Mouse (Mus musculus) adrenal gland, adult 18-20 months (tissue): ENCODE data around the gene Cacng5. TPM values are rescaled to one million over a fixed set of nuclear protein-coding genes. Genes with fewer than 3 reads are reported as not detected.

ENCODE experiments used
- DNase-seq, 2 experiments: peaks; one replicate each; pipeline ENCODE4 v3.0.0; 2021 to 2022; ENCODE audit warnings: low spot score in 2 of 2
- total RNA-seq, 2 experiments: library from RNA; stranded (reverse); gene quantifications; 1 replicate in 1 of 2; 2 replicates in 1 of 2; pipeline ENCODE4 v1.2.3; 2021

Gene Cacng5
- total RNA-seq, 2 experiments from 2014 or later = 0.10 TPM; not detected in 1

DNA sequence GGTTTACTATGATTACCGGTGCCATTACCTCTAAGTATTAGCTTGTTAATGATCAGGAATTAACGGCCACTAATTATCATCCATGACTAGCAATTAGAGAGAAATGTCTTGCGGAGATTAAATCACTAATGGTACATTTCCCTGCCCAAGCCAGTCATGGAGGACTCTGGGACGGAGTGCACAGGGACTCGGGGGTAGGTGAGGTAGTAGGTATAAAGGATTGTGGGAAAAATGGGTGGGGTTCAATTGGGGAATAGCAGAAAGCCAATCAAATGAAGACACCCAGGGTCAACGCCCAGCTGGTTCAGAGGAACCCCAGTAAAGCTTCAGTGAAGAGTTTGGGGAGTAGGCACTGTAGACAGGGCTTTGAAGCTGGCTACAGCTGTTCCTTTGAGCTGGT is 27.5 kb downstream of the Cacng5 start:
- no peak for DNase-seq

DNA sequence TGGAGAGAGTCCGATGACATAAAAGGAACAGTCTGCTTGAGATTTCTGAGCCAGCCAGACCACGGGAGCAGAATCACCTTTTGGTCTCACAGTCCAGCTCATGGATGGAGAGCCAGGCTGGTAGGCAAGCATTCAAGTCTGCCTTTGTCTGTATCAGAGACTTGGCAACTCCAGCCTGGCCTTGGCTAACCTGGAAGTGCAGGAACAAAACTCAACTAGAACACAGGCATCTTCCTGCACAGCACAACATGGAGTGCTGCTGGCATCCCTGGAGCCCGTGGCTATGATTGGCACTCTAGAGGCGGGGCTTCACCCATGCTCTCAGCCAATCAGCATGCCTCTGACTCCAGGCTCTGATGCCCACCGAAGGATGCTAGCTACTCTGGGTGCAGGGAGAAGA is 38.0 kb downstream of the Cacng5 start:
- DNase-seq = no peak

- DNase-seq = no peak
These were observed 38.9 kb downstream of the Cacng5 start for GRCm38 (mm10) chr11:107875861-107876494.

GRCm38 (mm10) chr11:107872743-107873142 is 42.1 kb downstream of the Cacng5 start:
- DNase-seq = no peak

- no peak for DNase-seq
These were observed 47.3 kb downstream of the Cacng5 start for GRCm38 (mm10) chr11:107867509-107867908.

DNA sequence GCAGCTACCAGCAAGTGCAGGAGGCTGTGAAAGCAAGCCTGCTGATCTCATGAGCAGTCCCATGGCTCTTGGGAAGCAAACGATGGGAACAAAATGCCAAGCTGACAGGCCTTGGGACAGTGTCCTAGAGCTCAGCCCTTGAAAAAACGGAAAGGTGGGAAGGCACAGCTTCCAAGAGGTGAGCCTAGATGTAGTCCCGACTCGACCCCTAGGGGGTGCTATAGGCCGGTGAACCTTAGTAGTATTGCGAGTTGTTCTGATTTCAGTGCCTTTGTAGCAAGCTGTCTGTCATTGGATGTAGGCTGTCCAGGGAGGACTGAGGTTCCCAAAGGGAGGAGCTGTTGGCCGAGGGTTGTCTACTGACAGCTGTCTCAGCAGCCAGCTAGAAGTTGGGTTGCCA is 49.7 kb downstream of the Cacng5 start:
- peak; percentile 63 to 69 for DNase-seq

DNA sequence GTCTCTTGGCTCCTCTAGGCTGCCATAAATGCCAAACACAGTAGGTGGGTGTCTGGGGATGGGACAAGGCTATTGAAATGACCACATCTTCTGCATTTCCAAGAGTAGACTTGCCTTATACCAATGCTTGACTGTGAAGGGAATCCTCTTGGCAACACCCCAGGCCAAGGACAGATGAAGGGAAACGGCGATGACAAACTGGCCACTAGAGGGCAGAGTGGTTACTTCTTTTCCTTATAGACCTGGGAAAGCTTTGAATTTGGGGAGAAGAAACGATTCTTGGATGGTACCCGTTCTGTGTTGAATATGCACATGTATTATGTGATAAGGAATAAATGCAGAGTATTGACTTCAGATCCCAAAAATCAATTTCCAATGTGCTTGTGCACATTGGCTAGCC is 50.8 kb downstream of the Cacng5 start:
- peak; percentile 43 to 58 for DNase-seq

DNA sequence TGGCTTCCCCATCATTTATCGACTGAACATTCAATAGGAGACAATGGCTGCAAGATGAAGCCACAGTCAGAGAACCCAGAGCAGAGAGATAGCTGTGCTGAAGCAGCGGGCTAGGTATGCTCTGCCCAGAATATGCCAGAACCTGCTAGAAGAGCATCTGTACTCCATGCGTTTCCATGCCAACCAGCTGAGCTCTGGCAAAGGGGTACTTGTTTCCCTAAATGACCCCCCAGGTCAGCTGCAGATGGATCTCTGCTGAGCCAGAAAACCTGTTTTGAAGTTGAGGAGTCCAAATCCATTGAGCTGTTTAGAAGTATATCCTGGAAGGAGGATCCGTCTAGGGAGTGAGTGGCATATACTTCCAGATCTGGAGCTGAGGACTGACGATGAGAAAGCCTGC is 53.1 kb downstream of the Cacng5 start:
- no peak for DNase-seq

DNA sequence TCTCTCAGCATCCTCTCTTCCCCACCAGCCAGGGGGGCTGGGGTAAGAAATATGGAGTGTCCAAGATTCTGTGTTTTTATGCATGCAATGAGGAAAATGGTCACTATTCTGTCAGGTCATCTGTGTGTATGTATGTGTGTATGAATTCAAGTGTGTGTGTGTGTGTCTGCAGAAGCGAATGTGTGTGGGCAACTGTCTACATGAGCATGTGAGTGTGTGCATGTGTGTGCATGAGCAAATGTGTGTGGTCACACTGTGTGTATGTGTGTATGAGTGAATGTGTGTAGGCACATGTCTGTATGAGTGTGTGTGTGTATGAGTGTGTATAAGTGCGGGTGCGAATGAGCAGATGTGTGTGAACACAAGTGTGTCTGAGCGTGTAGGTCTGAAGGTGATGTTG is 55.0 kb downstream of the Cacng5 start:
- DNase-seq = no peak

DNA sequence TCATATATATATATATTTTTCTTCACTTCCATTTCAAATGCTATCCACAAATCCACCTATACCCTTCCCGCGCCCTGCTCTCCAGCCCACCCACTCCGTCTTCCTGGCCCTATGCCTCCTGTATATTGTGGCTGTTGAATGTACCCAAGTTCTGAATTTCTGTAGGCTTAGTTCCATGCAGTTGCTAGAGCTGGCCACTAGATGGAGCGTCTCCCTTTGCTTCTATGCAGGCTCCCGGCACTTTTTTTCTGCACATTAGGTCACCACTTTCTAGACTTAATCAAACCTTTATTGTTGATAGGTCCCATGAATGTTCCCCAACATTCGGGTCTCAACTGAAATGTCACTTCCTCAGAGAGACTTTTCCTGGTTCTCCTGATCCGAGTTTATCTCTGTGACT is 55.6 kb downstream of the Cacng5 start:
- DNase-seq = peak in 1 of 2 experiments; percentile 29

DNA sequence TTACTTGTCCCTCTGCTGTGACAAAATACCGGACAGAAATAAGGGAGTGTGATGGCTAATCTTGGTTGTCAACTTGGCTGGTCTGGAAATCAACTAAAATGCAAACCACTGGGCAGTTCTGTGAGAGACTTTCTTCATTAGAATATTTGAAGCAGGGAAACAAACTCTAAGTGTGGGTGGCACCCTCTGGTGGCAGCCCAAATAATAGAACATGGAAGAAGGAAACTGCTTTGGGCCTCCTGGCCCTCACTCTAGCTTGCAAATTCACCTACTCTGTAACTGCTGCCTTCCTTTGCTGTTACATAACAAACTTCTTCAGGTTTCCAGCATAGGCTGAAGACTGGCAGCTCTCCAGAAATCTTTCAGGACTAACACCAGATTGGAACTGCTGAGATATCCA is 61.8 kb downstream of the Cacng5 start:
- peak; percentile 49 to 61 for DNase-seq

DNA sequence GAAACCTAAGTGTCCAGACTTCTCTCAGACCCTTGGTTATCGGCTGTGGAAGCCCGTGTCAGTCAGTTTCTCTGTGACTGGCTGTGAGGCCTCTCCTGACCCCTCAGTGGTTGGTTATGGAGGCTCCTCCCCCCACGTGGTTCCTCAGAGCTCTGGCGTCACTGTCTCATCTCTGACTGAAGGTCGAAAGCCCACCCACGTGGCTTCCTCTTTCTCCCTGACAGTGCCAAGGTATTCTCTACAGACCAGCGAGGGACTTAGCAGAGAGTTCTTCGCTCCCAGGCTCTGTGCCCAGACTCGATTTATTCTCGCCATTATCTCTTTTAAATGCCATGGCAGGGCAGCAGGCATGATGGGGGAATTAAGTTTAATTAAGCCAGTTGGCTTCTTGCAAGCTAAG is 65.2 kb downstream of the Cacng5 start:
- DNase-seq = no peak

- no peak for DNase-seq
These were observed 70.7 kb downstream of the Cacng5 start for GRCm38 (mm10) chr11:107844175-107844574.

GRCm38 (mm10) chr11:107833351-107834040 is 81.4 kb downstream of the Cacng5 start:
- DNase-seq = no peak

Other genes starting within 250 kb of the Cacng5 start
- gene Cacng1, start 198.5 kb downstream of the Cacng5 start, total RNA-seq = under 1 TPM in 1 of 2 experiments, not detected in 1; 0.22 TPM
- gene Cacng4, start 120.5 kb downstream of the Cacng5 start, total RNA-seq = 1 to 10 TPM in 1 of 2 experiments, under 1 TPM in 1; 0.96 to 1.2 TPM